Mouse (Mus musculus) liver, embryonic 16.5 days (tissue): ENCODE measurements at regions not wholly inside any gene's neighbourhood (a gene's known extent, or its start where the extent isn't known, plus 50 kb on each side); places are given as distances from the start of the nearest gene placed in this dataset.

Experiments used
- ATAC-seq: fragments of 200-750 bp; cut with Nextera tagmentation; 2 replicates; pipeline ENCODE4 v1.8.0; 2017; ENCODE audit warnings: low read depth, mild to moderate bottlenecking, moderate number of reproducible peaks, moderate library complexity
- H3K27ac ChIP-seq: fragments of 300-500 bp; sonication (generic); 2 replicates; pipeline ENCODE4 v1.5.1; 2014; ENCODE audit warnings: mild to moderate bottlenecking, low read length
- H3K27me3 ChIP-seq: fragments of 300-500 bp; sonication (generic); 2 replicates; pipeline ENCODE4 v1.6.1; 2014; ENCODE audit warnings: low read depth, low read length, mixed read lengths; ENCODE audit not compliant: control insufficient read depth, insufficient read depth
- H3K36me3 ChIP-seq: fragments of 300-500 bp; sonication (generic); 2 replicates; pipeline ENCODE4 v1.6.1; 2014; ENCODE audit warnings: mild to moderate bottlenecking; ENCODE audit not compliant: control insufficient read depth, insufficient read depth
- H3K4me1 ChIP-seq: fragments of 300-500 bp; sonication (generic); 2 replicates; pipeline ENCODE4 v1.6.1; 2014; ENCODE audit warnings: low read depth, low read length, mixed read lengths; ENCODE audit not compliant: control insufficient read depth
- H3K4me2 ChIP-seq: fragments of 300-500 bp; sonication (generic); 2 replicates; pipeline ENCODE4 v1.6.1; 2014; ENCODE audit warnings: low read depth, low read length, mixed read lengths
- H3K4me3 ChIP-seq: fragments of 300-500 bp; sonication (generic); 2 replicates; pipeline ENCODE4 v1.5.1; 2014; ENCODE audit warnings: low read depth, mild to moderate bottlenecking, low read length
- H3K9ac ChIP-seq: fragments of 300-500 bp; sonication (generic); 2 replicates; pipeline ENCODE4 v1.6.1; 2014; ENCODE audit warnings: low read depth, low read length
- H3K9me3 ChIP-seq: fragments of 300-500 bp; sonication (generic); replicated peaks from 2 replicates; pipeline ENCODE4 v1.6.1; 2016; ENCODE audit warnings: low read length; ENCODE audit not compliant: control insufficient read depth
- WGBS: fragments of 180-500 bp; shearing (Covaris S2); extraction: QIAGEN DNeasy Blood & Tissue Kit; methylation state at CpG from one replicate; pipeline ENCODE4 v1.1.7; 2014; ENCODE audit not compliant: insufficient replicate concordance; 5-methylcytosine and 5-hydroxymethylcytosine counted together

DNA sequence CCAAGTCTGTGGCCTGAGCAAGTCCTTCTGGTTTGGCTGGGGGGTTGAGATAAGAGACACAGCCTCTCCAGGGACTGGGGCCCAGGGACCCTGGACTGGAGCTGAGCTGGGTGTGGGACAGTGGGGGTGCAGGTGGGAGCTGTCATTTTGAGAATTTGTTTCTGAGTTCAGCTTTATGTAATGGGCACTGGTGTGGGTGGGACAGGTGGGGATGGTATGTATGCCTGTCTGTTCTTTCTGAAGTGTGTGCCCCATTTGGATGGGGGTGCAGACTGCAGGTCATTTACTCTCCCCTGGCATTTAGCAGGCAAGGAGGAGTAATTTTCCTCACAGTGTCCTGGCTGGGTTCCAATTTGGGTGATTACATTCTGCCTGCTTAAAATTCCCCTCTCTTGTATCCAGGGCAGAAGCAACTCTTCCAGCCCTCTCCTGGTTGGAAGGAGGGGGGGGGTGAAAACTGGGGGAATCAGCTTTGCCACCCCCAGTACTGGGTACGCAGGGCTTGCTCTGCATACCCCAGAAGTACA lies 54.2 kb upstream of the Vrk1 start:
- Histone ChIP-seq H3K27me3 (peaks cover 14% of the 10 kb centered on the region), H3K9me3 (no peaks in the 10 kb centered on the region), H3K36me3 (no peaks in the 10 kb centered on the region), H3K4me1 (no peaks in the 10 kb centered on the region; the same call in 1 of the 2 replicates), H3K9ac (no peak overlapping the region), H3K27ac (no peak overlapping the region), H3K4me2 (no peak overlapping the region), H3K4me3 (no peak overlapping the region)
- no peak for ATAC-seq
- WGBS: 56% methylated on average over 1 of the region's 1 CpGs

DNA sequence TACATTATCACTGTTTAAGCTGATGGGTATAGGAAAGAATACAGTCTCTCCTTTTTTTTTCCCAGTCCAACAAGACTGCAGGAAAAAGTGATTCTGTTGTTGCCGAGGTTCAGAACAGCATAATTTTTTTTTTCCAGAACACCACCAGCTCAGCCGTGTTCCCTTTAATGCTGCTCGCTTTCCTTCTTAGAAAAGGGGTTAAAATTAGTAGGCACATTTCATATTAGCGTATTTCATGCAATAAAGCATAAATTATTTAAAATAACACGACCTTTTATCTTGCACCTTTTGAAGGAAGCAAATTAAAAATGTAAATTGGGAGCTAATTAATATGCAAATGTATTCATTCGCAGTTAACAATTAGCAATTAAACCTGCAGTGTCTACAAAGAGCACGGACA lies 50.3 kb upstream of the Vrk1 start:
- no peak overlapping the region for H3K9ac ChIP-seq
- peaks cover 7% of the 10 kb centered on the region for H3K4me1 ChIP-seq
- no peak overlapping the region for H3K27ac ChIP-seq
- H3K4me2 ChIP-seq: no peak overlapping the region
- H3K27me3 ChIP-seq: peaks cover 30% of the 10 kb centered on the region
- 52% methylated on average over 7 of the region's 7 CpGs for WGBS
- no peaks in the 10 kb centered on the region for H3K36me3 ChIP-seq
- H3K4me3 ChIP-seq: no peak overlapping the region
- no peak for ATAC-seq
- H3K9me3 ChIP-seq: no peaks in the 10 kb centered on the region
